Mouse (Mus musculus): ENCODE results near the gene Fyco1.
A peak's percentile ranks its signal among the peaks of the same experiment; 100 is the strongest.

The Fyco1 gene

GRCm38 (mm10) chr9:123851713-123852448 is at the start of gene Fyco1:
Gene Fyco1 (minus strand): TSS chr9:123851899.
- peak; percentile 99 for DNase-seq

DNA sequence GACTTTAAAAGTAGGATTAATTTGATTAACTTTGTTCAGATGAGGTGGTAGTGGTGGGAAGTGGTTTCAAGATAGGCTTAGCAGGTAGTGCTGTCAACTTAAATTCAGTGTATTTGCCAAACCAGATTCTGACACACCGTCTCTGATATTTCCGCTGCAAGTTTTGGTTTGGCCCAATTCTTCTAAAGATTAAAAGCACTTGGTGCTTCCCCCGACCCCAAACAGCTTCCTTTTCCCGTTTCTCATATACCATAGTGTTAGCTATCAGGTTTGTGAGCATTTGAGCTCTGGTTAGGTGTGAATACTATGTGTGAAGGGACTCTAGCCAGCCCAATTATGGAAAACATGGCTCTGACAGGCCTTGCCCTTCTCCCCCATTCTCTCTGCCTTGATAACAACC is 20.4 kb upstream of the Fyco1 start:
- no peak for DNase-seq

DNA sequence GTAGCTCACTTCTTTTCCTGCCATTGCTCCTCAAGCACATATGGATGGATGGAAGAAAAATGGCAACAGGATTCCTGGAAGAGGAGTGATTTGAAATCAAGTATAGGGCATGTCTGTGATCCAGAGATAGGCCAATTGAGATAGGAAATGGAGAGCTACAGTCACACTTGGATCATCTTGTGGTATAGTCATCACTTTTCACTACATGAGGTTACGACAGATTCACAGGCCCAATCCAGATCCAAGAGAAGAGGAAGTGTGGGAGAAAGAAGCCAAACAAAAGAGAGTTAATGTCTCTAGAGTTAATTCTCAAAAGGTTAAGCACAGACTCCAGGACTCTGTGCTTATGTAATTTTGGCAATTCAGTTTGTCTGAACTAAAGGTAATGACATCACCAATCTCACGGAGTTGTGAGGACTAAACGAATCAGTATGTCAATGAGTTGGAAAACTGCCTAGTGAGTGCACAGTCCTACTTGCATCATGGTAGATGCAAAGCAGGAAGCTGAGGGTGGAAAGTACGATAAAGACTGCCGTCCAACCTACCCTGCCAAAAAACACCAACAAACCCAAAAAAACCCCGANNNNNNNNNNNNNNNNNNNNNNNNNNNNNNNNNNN is 17.6 kb upstream of the Fyco1 start:
- DNase-seq = no peak

GRCm38 (mm10) chr9:123863641-123864040 is 11.9 kb upstream of the Fyco1 start:
- DNase-seq = no peak

- DNase-seq = no peak
Measured at GRCm38 (mm10) chr9:123862895-123863616, 11.4 kb upstream of the Fyco1 start.

GRCm38 (mm10) chr9:123861929-123862328 is 10.2 kb upstream of the Fyco1 start, which contains the start of gene Xcr1:
Gene Xcr1 (minus strand): TSS chr9:123862029.
- no peak for DNase-seq

GRCm38 (mm10) chr9:123856836-123857235 is 5.1 kb upstream of the Fyco1 start:
- DNase-seq = no peak

DNA sequence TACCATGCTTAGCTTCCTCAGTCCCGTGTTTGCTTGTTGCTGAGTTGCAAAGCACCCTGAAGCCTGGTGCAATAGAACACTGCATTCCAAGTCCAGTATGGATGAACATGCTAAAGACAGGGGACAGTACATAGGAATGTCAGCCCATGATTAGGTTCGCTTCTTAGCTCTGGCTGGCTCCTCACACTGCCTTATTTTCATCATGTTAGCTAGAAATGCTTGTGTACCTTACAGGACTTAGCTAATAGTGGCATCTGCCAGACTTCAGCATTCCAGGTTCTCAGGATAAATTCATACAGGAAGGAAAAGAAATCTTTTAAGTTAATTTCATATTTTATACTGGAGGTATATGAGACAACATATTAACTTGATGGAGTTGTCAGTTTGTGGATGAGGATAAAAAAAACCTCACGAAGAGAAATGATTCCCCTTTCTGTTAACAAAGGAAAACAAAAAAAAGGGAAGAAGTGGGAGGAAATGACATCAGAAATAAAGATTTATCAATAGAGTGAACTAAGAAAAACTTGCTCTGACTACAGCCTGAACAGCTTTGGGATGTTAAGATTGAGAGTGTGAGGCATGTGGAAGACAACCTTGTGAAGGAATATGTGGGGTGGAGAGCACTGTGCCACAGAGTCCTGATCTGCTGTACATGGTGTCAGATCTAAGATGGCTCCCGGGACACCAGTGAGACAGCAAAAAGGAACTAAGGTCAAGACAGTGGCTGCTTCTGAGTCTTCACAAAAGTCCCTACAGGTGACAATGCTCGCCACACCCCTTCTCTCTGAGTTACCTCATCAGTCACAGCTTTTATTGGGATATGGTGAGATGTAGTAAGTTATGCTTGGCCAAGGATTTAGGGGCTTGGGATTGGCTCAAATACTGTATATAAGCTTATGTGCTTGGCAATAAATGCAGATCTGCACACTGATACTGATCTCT is 1.0 kb upstream of the Fyco1 start:
- DNase-seq = peak; percentile 17

GRCm38 (mm10) chr9:123851062-123851712 is 512 bp downstream of the Fyco1 start:
- DNase-seq = peak; percentile 70

DNA sequence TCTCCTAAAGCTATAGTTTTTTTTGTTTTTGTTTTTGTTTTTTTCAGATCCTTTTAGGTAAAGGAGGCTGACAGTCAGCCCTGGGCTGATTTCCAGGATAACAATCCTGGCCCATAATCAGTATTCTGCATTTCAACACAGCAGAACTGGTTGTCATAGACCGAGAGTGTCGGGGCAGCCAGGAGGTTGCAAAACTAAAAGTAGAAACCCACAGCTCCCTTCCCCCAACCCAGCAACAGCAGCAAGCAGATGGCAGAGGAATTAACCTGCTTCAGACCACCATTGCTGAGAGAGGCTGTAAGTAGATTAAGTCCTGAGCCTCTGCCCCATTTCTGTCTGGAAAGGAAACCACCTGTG is 1.0 kb downstream of the Fyco1 start:
- peak; percentile 17 for DNase-seq

- DNase-seq = no peak
Measured at GRCm38 (mm10) chr9:123849976-123850695, 1.6 kb downstream of the Fyco1 start.

DNA sequence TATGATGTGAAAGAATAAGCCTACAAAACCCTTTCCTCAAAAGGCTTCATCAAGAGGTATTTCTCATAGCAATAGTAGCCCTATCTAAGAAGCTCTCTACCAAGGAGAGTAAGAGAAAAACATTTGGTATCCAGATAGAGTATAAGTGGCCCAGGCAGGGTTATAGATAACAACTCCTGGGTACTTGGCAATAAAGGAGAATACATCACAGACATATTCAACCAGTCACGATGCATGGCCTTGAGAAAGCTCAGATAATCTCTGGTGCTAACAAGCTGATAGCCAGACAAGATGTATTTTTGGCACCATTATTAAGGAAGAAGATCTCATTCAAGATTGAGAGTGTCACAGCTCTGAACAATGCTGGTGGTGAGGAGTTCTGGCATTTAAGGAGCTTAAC is 5.2 kb downstream of the Fyco1 start:
- no peak for DNase-seq

GRCm38 (mm10) chr9:123845120-123845519 is 6.6 kb downstream of the Fyco1 start:
- DNase-seq = peak; percentile 7

DNA sequence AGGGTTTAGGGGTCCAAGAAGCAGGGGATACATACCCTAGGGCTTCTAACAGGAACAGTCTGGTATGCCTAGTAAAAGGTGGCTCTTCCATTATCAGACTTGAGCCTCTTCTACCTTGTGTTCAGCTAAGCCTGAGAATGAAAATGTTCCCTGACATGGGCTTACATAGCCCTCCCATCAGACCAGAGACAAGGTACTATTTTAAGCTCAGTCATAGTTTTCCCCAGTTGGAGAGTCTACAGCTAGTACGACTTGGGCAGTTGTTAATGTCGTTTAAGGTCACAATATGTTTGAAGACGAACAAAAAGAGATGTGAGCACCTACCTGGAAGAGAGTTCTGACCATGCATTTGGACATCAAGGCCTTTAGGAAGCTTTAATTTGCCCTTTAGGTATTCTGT is 7.2 kb downstream of the Fyco1 start:
- no peak for DNase-seq

- no peak for DNase-seq
Measured at GRCm38 (mm10) chr9:123840243-123840642, 11.5 kb downstream of the Fyco1 start.

DNA sequence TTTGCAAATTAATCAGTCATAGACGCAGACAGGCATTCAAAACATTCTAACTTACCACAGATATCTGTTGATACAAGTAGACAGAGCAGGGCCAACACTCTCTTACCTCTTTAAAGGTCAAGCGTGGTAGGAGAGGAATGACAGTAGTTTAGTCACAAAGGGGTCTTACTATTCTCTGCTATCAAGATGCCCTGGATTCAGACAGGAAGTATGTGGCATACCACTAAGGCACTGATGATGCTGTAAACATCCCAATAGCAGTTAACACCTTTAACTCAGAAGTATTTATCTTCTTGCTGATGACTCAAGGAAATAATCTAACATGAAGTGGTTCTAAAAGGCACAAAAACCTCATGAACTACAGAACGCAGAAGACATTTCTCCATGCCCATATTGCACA is 15.8 kb downstream of the Fyco1 start:
- no peak for DNase-seq

DNA sequence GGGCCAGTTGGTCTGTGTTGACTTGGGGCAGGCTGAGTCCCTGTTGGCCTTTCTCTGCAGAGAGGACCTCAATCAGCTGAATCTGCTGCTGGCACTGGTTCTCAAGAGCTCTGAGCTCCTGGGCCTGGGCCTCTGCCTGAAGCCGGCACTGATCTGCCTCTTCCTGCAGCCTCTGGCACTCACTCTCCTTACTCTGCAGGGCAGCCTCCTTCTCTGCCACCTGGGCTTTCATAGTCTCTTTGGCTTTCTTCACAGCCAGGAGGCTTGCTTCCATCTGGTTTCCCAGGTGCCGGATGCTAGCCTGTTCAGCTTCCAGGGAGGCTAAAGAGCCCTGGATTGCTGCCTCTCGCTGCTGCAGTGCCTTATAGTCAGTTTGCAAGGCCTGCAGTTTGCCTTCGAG is 22.8 kb downstream of the Fyco1 start:
- no peak for DNase-seq

GRCm38 (mm10) chr9:123826631-123827030 is 25.1 kb downstream of the Fyco1 start:
- no peak for DNase-seq

DNA sequence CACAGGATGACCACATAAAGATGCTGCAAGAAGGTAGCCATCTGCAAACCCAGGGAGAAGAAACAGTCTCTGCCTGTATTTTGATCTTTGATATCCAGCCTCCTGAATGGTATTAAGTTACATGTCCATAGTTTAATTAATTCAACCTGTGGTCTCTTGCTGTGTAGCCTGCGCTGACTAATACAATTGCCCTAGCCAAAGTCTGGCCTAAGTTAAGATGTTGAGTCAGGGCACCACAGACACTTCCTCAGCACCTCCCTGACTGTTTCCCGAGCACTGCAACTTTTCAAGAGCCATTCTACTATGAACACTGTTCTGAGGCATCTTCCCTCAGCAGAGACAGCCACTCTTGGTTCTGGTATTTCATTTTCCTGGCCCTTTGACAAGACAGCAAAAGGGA is 33.1 kb downstream of the Fyco1 start:
- no peak for DNase-seq

- no peak for DNase-seq
Measured at GRCm38 (mm10) chr9:123815996-123816395, 35.7 kb downstream of the Fyco1 start.

GRCm38 (mm10) chr9:123815444-123815843 is 36.3 kb downstream of the Fyco1 start:
- DNase-seq = no peak

DNA sequence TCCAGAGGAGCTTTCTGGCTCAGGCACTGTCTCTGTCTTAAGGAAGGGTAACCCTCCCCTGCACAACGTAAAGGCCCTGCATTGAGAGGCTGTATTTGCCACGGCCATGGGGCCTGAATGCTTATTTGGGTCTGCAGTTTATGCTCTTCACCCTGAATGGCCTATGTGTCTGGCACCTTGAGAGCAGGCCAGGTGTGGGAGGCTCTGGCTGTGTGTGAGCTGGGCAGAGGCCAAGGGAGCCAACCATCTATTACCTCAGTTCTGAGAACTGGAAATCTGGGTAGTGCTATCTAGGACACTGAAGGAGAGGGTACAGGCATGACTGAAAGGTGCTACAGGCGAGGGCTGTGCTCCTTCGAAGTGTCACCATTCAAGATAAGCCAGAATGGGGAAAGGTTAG is 36.9 kb downstream of the Fyco1 start:
- no peak for DNase-seq
